Mouse (Mus musculus) liver, adult 2 months (tissue): ENCODE results near the gene Rad51c.
A peak's percentile ranks its signal among the peaks of the same experiment; 100 is the strongest.

Experiments used
- CTCF ChIP-seq: fragments of 200-500 bp; IDR thresholded peaks from 2 replicates; pipeline ENCODE4 v1.5.1; 2011; ENCODE audit warnings: low read depth, low read length, control low read depth
- POLR2A ChIP-seq: fragments of 200-500 bp; IDR thresholded peaks from 2 replicates; pipeline ENCODE4 v1.6.1; 2011; ENCODE audit warnings: low read length, control low read depth; ENCODE audit not compliant: insufficient read depth; ENCODE audit errors: extremely low read depth

GRCm38 (mm10) chr11:87404111-87404853 is 472 bp downstream of the Rad51c start:
- no peak for TF ChIP-seq CTCF
- TF ChIP-seq POLR2A = 0 out of 2 replicates have a peak, but pooled peaks have one; percentile 51
